Mouse (Mus musculus): ENCODE measurements around the gene Hsf3.
"Not testable (repeated sequence)": the region's sequence is repeated elsewhere in the genome, so short reads cannot be mapped to it uniquely, and the experiment has no call there.

Hsf3 gene

DNA sequence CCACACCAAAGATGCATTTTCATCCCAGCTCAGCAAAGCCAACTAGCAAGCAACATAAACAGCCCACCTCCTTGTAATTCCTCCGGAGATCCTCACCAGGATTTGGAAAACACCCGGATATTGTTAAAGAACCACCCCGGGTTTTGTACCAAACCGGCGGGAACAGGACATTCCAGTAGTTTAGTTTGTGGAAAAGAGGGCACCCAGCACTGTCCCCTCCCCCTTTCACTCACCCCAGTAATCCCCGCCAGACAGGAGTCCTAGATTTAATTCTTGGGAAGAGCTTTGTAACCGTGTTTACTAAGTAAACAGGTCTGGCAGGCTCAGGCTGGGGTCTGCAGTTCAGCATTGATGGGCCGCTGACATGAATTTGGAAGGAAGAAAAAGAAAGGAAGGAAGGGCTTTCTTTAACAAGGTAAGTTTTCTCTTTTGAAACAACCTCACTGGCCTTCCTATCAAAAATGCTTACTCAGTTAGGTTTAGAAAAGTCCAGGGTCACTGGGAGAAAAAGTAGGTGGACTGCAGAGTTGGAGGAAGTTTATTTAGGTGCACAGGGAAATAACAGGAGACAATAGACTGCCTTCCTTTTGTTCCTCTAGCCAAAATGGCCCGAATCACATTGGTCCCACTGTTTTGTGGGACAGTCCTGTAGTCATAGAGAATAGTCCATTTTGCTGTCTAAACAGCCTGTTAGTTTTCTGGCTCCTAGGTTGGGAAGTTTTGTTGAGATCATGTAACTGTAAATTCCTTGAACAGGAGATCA is at the start of gene Hsf3:
TSS of gene Hsf3 (minus strand) at position 94 of the 763 bp plus-strand sequence.
- peak; percentile 24 to 35 for DNase-seq

GRCm38 (mm10) chrX:96501580-96501979 is 45.5 kb upstream of the Hsf3 start:
- no peak for DNase-seq

DNA sequence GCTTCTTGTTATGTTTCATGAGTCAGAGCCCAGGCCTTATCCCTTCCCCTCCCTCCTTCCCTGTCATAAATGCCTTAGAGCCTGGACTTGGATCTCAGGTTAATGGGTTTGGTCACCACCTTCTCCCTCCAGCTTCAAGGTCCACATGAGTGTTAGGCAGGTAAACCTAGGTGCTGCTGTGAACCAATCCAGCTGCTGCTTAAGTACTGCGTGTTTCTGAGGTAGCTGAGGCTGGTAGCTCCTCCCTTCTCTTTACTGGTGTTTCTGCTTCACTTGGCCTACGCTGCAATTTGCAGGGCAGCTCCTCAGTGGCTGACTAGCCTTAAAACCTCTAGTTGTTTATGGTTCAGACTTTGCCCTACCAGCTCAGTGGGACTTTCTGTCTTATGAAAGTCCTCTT is 945 bp downstream of the Hsf3 start, which contains the start of gene Heph:
TSS of gene Heph (plus strand) at position 211 of the 400 bp plus-strand sequence.
- no peak for DNase-seq

- DNase-seq, result no peak
Observed at GRCm38 (mm10) chrX:96419383-96419782, 36.7 kb downstream of the Hsf3 start.

GRCm38 (mm10) chrX:96417733-96418132 is 38.4 kb downstream of the Hsf3 start:
- DNase-seq, result no peak

GRCm38 (mm10) chrX:96416970-96417369 is 39.1 kb downstream of the Hsf3 start:
- DNase-seq, result no peak

- DNase-seq, result not testable (repeated sequence)
Observed at GRCm38 (mm10) chrX:96415351-96415750, 40.7 kb downstream of the Hsf3 start.

- no peak for DNase-seq
Observed at GRCm38 (mm10) chrX:96339108-96339507, 117.0 kb downstream of the Hsf3 start.

DNA sequence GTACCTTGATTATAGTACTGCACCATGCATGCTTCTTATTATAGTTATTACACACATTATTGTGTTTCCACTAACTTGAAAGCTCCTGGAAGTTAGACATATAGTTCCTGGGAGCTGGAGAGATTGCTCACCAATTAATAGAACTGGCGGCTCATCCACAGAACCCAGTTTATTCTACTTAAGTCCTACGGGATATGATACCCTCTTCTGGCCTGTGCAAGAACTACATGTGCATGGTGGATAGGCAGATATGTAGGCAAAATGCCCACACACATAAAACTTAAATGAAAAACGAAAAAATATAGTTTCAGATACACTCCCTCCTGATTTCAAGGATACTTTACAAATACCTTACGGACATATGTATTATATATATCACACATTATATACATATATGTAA is 126.3 kb downstream of the Hsf3 start:
- DNase-seq, result peak in 1 of 2 experiments; percentile 6

GRCm38 (mm10) chrX:96293338-96293737 is 162.8 kb downstream of the Hsf3 start, which contains the start of gene Vsig4:
Gene Vsig4, minus strand, starts transcription at chrX:96293438.
- no peak for DNase-seq

DNA sequence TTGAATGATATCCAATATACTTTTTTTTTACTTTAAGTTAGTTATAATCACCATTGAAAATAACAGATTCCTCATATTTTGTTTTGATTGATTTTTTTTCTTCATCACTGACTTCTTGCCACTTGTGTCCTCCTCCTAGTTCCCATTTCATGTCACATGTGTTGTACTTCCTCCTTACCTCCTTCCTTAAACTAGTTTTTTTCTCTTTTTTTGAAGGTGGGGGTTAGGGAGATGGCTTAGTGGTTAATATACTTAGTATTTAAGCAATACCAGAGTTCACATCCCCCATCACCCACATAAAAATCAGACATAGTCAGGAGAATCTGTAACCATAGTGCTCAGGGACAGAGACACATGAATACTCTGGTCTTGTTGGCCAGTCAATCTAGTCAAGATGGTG is 199.6 kb downstream of the Hsf3 start:
- DNase-seq, result no peak

Measured in lung, postnatal 4 days (tissue).